Mouse (Mus musculus): ENCODE data around the gene Phactr2. TPM values are rescaled to one million over a fixed set of nuclear protein-coding genes. Genes with fewer than 3 reads are reported as not detected.

The Phactr2 gene
- total and polyA plus RNA-seq, 3 experiments, result 0.33 TPM; not detected in 2

GRCm38 (mm10) chr10:13273756-13274155, 200.5 kb downstream of the Phactr2 start:
- no peaks in the 10 kb centered on the region for H3K9me3 ChIP-seq (replicated peaks)
- H3K4me1 ChIP-seq (ENCODE audit: insufficient read depth, low read depth, low read length), result no peaks in the 10 kb centered on the region
- ATAC-seq (ENCODE audit: extremely low read depth, insufficient number of reproducible peaks, low FRiP score, poor library complexity, severe bottlenecking) (no peak), DNase-seq (ENCODE audit: low spot score) (no peak)
- TF ChIP-seq POLR2AphosphoS5 (IDR thresholded peaks at IDR 0.05; ENCODE audit: insufficient replicate concordance, low read depth, low read length) (no peak), CTCF (IDR thresholded peaks at IDR 0.05; ENCODE audit: low read depth, low read length) (no peak), GATA1 (IDR thresholded peaks at IDR 0.05; ENCODE audit: borderline replicate concordance, low read length) (no peak), GATA2 (IDR thresholded peaks at IDR 0.05; ENCODE audit: borderline replicate concordance, low read depth, low read length) (no peak), TAL1 (conservative IDR thresholded peaks at IDR 0.05; ENCODE audit: low read depth, low read length) (no peak)
- H3K36me3 ChIP-seq (replicated peaks), result no peaks in the 10 kb centered on the region
- no peak overlapping the region for H3K4me3 ChIP-seq (ENCODE audit: low read depth, low read length)
- peaks cover 5% of the 10 kb centered on the region; the same call in 1 of the 2 replicates for H3K27me3 ChIP-seq (ENCODE audit: insufficient read depth, low read length)

DNA sequence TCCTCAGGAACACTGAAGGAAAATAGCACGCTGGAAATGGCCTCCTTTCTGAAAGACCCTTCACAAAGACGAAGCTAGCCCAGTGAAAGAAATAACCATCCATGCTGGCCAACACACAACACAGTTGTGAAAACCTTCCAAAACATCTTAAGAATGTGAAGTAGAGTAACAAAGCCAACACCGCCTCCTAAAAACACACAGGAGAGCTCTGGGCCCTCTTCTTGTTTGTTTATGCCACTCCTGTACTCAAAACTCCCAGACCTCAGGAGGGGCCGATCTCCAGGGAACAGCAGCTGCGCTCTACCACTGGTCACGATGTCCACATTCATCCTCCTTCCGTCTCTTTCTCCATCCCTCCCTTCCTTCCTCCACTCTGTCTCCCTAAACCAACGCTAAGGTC, 202.5 kb downstream of the Phactr2 start:
- DNase-seq (ENCODE audit: low spot score) (no peak), ATAC-seq (ENCODE audit: extremely low read depth, insufficient number of reproducible peaks, low FRiP score, poor library complexity, severe bottlenecking) (no peak)
- no peak for TF ChIP-seq CTCF (IDR thresholded peaks at IDR 0.05; ENCODE audit: low read depth, low read length)
- TF ChIP-seq TAL1 (conservative IDR thresholded peaks at IDR 0.05; ENCODE audit: low read depth, low read length), result no peak
- TF ChIP-seq GATA2 (IDR thresholded peaks at IDR 0.05; ENCODE audit: borderline replicate concordance, low read depth, low read length), result no peak
- no peak for TF ChIP-seq POLR2AphosphoS5 (IDR thresholded peaks at IDR 0.05; ENCODE audit: insufficient replicate concordance, low read depth, low read length)
- Histone ChIP-seq H3K9me3 (replicated peaks) (no peaks in the 10 kb centered on the region), H3K27me3 (ENCODE audit: insufficient read depth, low read length) (peaks cover 5% of the 10 kb centered on the region; the same call in 1 of the 2 replicates), H3K4me3 (ENCODE audit: low read depth, low read length) (no peak overlapping the region), H3K36me3 (replicated peaks) (no peaks in the 10 kb centered on the region), H3K4me1 (ENCODE audit: insufficient read depth, low read depth, low read length) (no peaks in the 10 kb centered on the region)

DNA sequence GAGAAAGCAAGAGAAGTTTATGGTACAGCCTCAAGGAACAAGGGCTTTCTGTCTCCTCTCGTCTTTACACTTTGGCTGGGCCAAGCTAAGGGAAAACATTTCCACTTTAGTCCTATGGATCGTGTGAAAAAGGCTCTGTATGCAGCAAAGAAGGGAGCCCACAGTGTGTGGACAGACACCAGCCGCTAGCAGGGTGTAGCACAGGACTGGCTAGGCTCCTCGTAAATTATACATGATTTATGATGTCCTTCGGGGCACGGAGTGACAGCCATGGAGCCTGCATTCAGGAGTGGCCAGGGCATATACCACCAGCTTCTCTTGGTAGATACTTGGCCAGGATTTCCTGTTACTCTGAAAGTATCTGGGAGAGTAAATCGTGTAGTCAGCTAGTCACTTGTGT, 203.1 kb downstream of the Phactr2 start:
- H3K4me3 ChIP-seq (ENCODE audit: low read depth, low read length), result no peak overlapping the region
- TF ChIP-seq TAL1 (conservative IDR thresholded peaks at IDR 0.05; ENCODE audit: low read depth, low read length) (no peak), GATA1 (IDR thresholded peaks at IDR 0.05; ENCODE audit: borderline replicate concordance, low read length) (no peak), POLR2AphosphoS5 (IDR thresholded peaks at IDR 0.05; ENCODE audit: insufficient replicate concordance, low read depth, low read length) (no peak), GATA2 (IDR thresholded peaks at IDR 0.05; ENCODE audit: borderline replicate concordance, low read depth, low read length) (no peak), CTCF (IDR thresholded peaks at IDR 0.05; ENCODE audit: low read depth, low read length) (no peak)
- peaks cover 5% of the 10 kb centered on the region; the same call in 1 of the 2 replicates for H3K27me3 ChIP-seq (ENCODE audit: insufficient read depth, low read length)
- no peaks in the 10 kb centered on the region for H3K36me3 ChIP-seq (replicated peaks)
- H3K4me1 ChIP-seq (ENCODE audit: insufficient read depth, low read depth, low read length), result no peaks in the 10 kb centered on the region
- ATAC-seq (ENCODE audit: extremely low read depth, insufficient number of reproducible peaks, low FRiP score, poor library complexity, severe bottlenecking) (no peak), DNase-seq (ENCODE audit: low spot score) (no peak)
- no peaks in the 10 kb centered on the region for H3K9me3 ChIP-seq (replicated peaks)

DNA sequence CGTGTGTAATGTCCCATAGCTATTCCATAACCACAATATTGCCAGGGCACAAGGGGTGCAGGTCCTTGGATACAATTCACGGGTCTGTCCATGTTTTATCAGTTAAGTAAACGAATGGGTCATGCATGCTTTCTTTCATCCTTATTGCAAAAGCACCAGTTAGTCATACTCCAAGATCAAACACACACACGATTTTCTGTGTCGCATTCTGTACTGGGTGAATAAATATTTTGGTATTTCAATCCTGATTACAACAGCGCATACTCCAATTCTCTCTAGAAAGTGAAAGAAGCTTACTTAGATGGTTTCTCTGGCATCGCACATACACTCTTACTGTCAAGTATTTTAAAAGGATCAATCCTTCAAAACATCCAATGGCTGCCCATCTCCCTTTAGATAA, 203.9 kb downstream of the Phactr2 start:
- Histone ChIP-seq H3K4me1 (ENCODE audit: insufficient read depth, low read depth, low read length) (no peaks in the 10 kb centered on the region), H3K36me3 (replicated peaks) (no peaks in the 10 kb centered on the region), H3K27me3 (ENCODE audit: insufficient read depth, low read length) (peaks cover 5% of the 10 kb centered on the region; the same call in 1 of the 2 replicates), H3K4me3 (ENCODE audit: low read depth, low read length) (no peak overlapping the region), H3K9me3 (replicated peaks) (no peaks in the 10 kb centered on the region)
- ATAC-seq (ENCODE audit: extremely low read depth, insufficient number of reproducible peaks, low FRiP score, poor library complexity, severe bottlenecking) (no peak), DNase-seq (ENCODE audit: low spot score) (no peak)
- TF ChIP-seq POLR2AphosphoS5 (IDR thresholded peaks at IDR 0.05; ENCODE audit: insufficient replicate concordance, low read depth, low read length) (no peak), TAL1 (conservative IDR thresholded peaks at IDR 0.05; ENCODE audit: low read depth, low read length) (no peak), GATA1 (IDR thresholded peaks at IDR 0.05; ENCODE audit: borderline replicate concordance, low read length) (no peak), CTCF (IDR thresholded peaks at IDR 0.05; ENCODE audit: low read depth, low read length) (no peak), GATA2 (IDR thresholded peaks at IDR 0.05; ENCODE audit: borderline replicate concordance, low read depth, low read length) (no peak)

DNA sequence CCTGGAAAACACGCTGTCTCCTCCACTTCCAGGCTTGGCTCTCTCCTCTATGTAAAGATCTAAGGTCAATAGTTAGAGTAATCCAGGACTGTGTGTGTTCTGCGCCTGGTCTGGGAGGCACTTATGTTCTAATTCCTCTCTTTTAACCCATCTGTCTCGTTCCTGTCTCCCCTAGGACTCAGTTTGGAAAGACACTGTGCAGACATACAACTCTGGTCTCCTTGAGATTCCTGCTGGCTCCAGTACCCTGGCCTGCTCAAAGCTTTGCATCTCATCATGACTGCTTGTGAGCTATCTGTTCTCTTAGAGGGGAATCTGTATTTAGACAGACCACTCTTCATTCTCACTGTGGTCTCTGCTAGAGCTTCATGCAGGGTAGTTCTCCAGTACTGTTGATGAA, 215.0 kb downstream of the Phactr2 start:
- ATAC-seq (ENCODE audit: extremely low read depth, insufficient number of reproducible peaks, low FRiP score, poor library complexity, severe bottlenecking) (no peak), DNase-seq (ENCODE audit: low spot score) (no peak)
- TF ChIP-seq POLR2AphosphoS5 (IDR thresholded peaks at IDR 0.05; ENCODE audit: insufficient replicate concordance, low read depth, low read length) (no peak), TAL1 (conservative IDR thresholded peaks at IDR 0.05; ENCODE audit: low read depth, low read length) (no peak), GATA2 (IDR thresholded peaks at IDR 0.05; ENCODE audit: borderline replicate concordance, low read depth, low read length) (no peak), GATA1 (IDR thresholded peaks at IDR 0.05; ENCODE audit: borderline replicate concordance, low read length) (no peak), CTCF (IDR thresholded peaks at IDR 0.05; ENCODE audit: low read depth, low read length) (no peak)
- H3K36me3 ChIP-seq (replicated peaks), result no peaks in the 10 kb centered on the region
- no peak overlapping the region for H3K4me3 ChIP-seq (ENCODE audit: low read depth, low read length)
- H3K27me3 ChIP-seq (ENCODE audit: insufficient read depth, low read length), result peaks cover 9% of the 10 kb centered on the region; the same call in 1 of the 2 replicates
- no peaks in the 10 kb centered on the region for H3K4me1 ChIP-seq (ENCODE audit: insufficient read depth, low read depth, low read length)
- no peaks in the 10 kb centered on the region for H3K9me3 ChIP-seq (replicated peaks)

DNA sequence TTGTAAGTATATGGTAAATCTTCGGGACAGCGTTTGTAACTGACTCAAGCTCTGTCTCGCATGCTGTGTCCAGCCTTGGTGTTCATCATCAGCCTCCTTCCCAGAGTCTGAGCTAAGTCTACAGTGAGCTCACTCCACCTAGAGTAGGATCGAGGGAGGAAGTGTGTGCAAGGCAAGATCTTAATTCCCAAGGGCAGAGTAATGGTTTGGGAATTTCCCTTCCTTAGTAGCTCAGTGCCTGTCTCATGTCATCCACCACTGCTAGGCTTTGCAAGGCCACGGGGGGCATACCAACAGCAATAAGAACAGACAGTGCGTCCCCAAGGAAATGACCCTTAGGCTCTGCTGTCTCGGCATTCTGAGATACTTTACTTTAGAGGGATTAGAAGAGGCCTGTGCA, 218.0 kb downstream of the Phactr2 start:
- H3K4me1 ChIP-seq (ENCODE audit: insufficient read depth, low read depth, low read length), result no peaks in the 10 kb centered on the region
- H3K9me3 ChIP-seq (replicated peaks), result no peaks in the 10 kb centered on the region
- no peak for ATAC-seq (ENCODE audit: extremely low read depth, insufficient number of reproducible peaks, low FRiP score, poor library complexity, severe bottlenecking)
- no peaks in the 10 kb centered on the region for H3K36me3 ChIP-seq (replicated peaks)
- H3K4me3 ChIP-seq (ENCODE audit: low read depth, low read length), result no peak overlapping the region
- TF ChIP-seq GATA1 (IDR thresholded peaks at IDR 0.05; ENCODE audit: borderline replicate concordance, low read length), result no peak
- TF ChIP-seq CTCF (IDR thresholded peaks at IDR 0.05; ENCODE audit: low read depth, low read length), result no peak
- no peak for TF ChIP-seq GATA2 (IDR thresholded peaks at IDR 0.05; ENCODE audit: borderline replicate concordance, low read depth, low read length)
- TF ChIP-seq POLR2AphosphoS5 (IDR thresholded peaks at IDR 0.05; ENCODE audit: insufficient replicate concordance, low read depth, low read length), result no peak
- TF ChIP-seq TAL1 (conservative IDR thresholded peaks at IDR 0.05; ENCODE audit: low read depth, low read length), result no peak
- H3K27me3 ChIP-seq (ENCODE audit: insufficient read depth, low read length), result peaks cover 12% of the 10 kb centered on the region
- no peak for DNase-seq (ENCODE audit: low spot score)
